Mouse (Mus musculus) Patski (cell line): ENCODE results near the gene Csrnp3. TPM values are rescaled to one million over a fixed set of nuclear protein-coding genes. Genes with fewer than 3 reads are reported as not detected.
"Not testable (repeated sequence)": the region's sequence is repeated elsewhere in the genome, so short reads cannot be mapped to it uniquely, and the experiment has no call there.

ENCODE experiments used
- ATAC-seq: fragments of 100-300 bp; one replicate; pipeline ENCODE4 v1.8.0; 2021
- CTCF ChIA-PET: fragments of 350-600 bp; sonication (Branson Sonifier 250); formaldehyde crosslinking; loops from one replicate; lab custom pipeline; 2022; ENCODE audit warnings: inconsistent platforms; lab: Charles Lee
- POLR2A ChIA-PET: fragments of 350-600 bp; sonication (Branson Sonifier 250); formaldehyde crosslinking; loops from one replicate; lab custom pipeline; 2022; ENCODE audit warnings: antibody characterized with exemption, inconsistent platforms; lab: Charles Lee
- DNase-seq: peaks from one replicate; pipeline ENCODE4 v3.0.0-alpha.2; 2011; ENCODE audit warnings: low read depth, low spot score
- H3K27me3 ChIP-seq: fragments of 371-371 bp; one replicate; pipeline ENCODE4 v1.5.1; 2021
- CTCF ChIP-seq: fragments of 100-300 bp; IDR thresholded peaks from one replicate; pipeline ENCODE4 v1.5.1; 2021
- in situ Hi-C: fragments of 300-500 bp; cut with MboI; formaldehyde crosslinking; loops from 3 replicates; pipeline ENCODE4 v1.11.1; 2018; ENCODE audit warnings: low pct_unique_long_range_greater_than_20kb, mixed read lengths
- polyA plus RNA-seq: library from polyadenylated mRNA; unstranded; gene quantifications from one replicate; pipeline ENCODE4 v1.2.3, GENCODE M21; 2021

The Csrnp3 gene
- polyA plus RNA-seq, result not detected

DNA sequence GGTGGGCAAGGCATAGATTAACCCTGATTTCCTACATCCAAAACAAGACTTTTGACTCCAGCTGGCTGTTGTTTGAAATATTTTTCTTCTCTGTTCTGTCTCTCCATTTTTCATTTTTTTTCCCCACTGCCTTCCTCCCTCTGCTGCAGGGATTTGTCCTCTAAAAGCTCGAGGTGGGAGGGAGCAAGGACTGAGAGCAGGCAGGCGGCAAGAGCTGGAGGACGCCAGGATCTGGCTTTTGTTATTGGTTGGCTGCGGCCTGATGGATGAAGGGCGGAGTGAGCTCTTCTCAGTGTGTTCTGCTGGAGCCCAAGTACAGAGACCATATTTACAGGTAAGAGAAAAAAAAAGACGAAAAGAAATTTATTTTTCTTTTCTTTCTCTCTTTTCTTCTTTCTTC lies at the start of gene Csrnp3:
Gene Csrnp3 (plus strand): TSS at position 217 of the 400 bp plus-strand sequence.
- CTCF ChIA-PET, result no interaction called here
- DNase-seq (no peak), ATAC-seq (no peak)
- in situ Hi-C loops, result no loop called here
- POLR2A ChIA-PET, result no interaction called here
- no peak for TF ChIP-seq CTCF
- H3K27me3 ChIP-seq, result peaks cover 16% of the 10 kb centered on the region

DNA sequence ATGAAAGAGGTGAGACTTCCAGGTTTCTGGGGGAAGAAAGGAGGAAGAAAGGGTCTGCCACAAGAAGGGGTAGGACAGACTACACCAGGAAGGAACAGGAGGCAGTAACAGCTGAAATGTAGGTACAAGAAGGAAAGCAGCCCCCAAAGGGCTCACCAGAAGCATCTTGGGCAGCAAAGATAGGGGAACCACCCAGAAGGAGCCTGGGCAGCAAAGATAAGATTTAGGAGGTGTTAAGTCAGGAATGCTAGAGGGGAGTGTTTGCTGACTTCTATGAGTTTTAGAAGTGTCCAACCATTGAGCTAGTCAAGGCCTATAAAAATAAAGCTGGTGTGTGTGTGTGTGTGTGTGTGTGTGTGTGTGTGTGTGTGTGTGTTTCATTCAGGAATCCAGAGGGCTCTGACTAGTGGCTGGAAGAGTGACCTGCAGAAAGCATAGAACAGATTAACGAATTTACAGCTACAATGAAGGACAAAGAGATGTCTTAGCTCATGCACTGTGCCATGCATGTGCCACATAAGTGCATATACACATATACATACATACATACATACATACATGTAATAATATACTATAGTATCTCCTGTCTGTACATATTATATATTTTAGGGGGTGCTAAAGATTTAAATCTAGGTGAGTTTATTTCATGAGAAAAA lies 44.4 kb upstream of the Csrnp3 start:
- POLR2A ChIA-PET, result no interaction called here
- TF ChIP-seq CTCF, result no peak
- ATAC-seq (no peak), DNase-seq (no peak)
- in situ Hi-C loops, result no loop called here
- CTCF ChIA-PET, result interaction anchor here (1.2 kb wide), 1 partner anchor 9 kb away, joined by 3 read pairs; no protein-coding TSS in a partner anchor
- no peaks in the 10 kb centered on the region for H3K27me3 ChIP-seq

DNA sequence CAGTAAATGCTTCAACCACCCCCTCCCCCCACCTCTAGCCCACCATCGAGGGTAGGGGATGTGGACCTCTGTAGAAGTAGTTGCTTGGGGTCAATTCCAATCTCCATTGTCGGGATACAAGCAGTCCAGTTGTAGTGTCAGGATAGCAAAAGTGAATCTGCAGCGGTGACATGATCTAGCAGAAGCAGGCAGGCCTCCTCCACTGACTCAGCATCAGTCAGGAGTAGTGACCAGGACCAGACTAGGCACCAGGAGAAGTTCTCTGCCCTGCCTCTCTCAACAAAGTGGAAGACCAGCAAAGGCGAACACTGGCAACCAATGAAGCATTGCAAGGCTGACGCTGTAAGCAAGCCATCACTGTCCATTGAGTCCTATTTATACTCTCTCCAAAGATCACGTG lies 39.0 kb upstream of the Csrnp3 start:
- TF ChIP-seq CTCF, result no peak
- in situ Hi-C loops, result no loop called here
- ChIA-PET POLR2A (no interaction called here), CTCF (no interaction called here)
- no peaks in the 10 kb centered on the region for H3K27me3 ChIP-seq
- no peak for ATAC-seq
- DNase-seq, result no peak

DNA sequence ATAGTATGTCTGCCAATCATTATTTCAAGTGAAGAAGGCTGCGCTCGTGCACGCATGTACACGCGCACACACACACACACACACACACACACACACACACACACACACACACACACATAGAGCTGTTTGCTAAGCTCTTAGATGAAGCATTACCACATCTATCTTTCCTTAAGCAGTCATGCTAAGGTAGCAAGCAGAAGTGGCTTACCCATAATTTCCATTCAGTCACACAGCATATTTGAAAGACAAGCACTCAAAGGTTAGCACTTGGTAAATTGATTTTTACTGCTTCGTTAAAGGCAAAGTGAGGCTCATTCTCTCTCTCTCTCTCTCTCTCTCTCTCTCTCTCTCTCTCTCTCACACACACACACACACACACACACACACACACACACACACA lies 34.4 kb upstream of the Csrnp3 start:
- POLR2A ChIA-PET, ATAC-seq, H3K27me3 ChIP-seq, in situ Hi-C loops, DNase-seq, CTCF ChIA-PET: not testable (repeated sequence)

DNA sequence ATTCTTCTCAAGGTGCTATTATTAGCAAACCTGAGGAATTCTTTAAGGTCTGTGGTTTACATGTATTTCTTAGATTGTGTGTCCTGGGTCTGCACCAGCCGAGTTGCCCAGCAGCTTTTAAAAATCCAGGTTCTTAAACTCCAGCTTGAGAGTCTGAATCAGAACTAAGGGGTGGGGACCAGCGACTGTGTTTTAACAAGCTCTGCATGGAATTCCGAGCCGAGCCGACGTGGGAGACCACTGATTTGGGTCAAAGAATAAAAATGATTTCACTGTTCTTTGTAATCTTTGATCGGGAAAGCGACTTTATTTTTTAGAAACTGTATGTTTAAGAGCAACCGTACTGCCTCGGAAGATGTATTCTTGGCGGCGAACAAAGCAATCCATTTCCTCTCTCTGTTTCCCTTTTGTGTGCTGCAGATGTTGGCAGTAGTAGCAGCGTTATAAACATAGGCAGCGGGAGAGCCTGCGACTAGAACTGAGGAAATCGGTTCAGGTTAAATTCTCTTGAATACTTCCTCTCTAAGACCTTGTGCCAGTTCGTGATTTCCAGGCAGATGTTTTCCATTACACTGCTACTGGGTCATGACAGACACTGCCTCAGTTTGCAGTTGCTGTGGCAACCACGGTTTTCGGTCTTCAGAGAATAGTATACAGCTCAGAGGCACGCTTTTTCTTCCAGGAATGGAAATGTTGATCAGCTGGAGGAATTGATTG lies 27.3 kb upstream of the Csrnp3 start:
- no peak for DNase-seq
- TF ChIP-seq CTCF, result no peak
- no peak for ATAC-seq
- POLR2A ChIA-PET, result no interaction called here
- CTCF ChIA-PET, result no interaction called here
- in situ Hi-C loops, result no loop called here
- peaks cover 16% of the 10 kb centered on the region for H3K27me3 ChIP-seq

DNA sequence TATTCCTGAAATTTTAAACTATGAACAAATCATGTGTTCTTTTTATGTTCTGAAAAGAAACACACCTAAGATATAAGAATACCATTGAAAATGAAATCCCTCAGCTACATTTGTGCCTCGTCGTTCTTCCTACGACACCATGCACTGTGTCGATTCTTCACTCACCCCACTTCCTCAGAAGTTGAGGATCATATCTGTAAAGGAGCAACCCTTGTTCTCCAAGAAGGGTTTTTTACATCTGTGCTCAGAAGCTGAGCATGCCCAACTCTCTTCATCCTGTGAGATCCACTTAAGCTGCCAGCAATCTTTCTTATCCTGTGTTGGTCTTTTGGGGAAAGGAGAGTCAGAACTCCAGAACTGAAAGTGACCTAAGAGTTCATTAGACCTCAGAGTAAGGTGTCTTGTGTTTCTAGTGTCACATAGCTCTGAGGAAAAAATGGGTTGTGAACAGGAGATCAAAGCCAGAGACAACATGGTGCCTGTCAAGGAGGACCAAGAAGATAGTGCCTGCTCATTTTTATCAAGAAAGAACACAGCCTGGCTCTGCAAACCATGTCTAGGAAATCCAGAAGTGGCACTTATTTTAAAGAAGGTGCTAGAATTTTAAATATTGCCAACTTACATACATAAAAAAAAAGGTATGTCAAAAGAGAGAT lies 25.3 kb upstream of the Csrnp3 start:
- peaks cover 16% of the 10 kb centered on the region for H3K27me3 ChIP-seq
- DNase-seq (no peak), ATAC-seq (no peak)
- TF ChIP-seq CTCF, result no peak
- ChIA-PET POLR2A (no interaction called here), CTCF (no interaction called here)
- in situ Hi-C loops, result no loop called here

DNA sequence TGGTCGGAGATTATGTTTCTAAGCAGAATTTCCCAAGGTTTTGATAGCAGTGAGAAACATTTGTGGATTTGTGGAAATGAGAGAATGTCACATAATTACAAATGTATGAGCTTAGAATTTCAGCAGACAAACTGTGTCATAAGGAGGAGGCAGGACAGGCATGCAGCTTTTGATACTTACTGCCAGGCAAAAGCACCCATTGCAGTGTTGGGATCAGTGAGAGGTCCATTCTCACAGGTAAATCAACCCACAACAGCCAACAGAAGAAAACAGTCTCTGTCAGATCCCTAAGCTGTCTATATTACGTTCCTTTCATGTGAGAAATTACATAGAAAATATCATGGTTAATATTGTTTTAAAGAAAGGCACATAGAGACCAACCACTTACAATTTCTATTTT lies 19.3 kb upstream of the Csrnp3 start:
- TF ChIP-seq CTCF, result no peak
- in situ Hi-C loops, result no loop called here
- H3K27me3 ChIP-seq, result peaks cover 9% of the 10 kb centered on the region
- no peak for ATAC-seq
- ChIA-PET POLR2A (no interaction called here), CTCF (no interaction called here)
- no peak for DNase-seq

DNA sequence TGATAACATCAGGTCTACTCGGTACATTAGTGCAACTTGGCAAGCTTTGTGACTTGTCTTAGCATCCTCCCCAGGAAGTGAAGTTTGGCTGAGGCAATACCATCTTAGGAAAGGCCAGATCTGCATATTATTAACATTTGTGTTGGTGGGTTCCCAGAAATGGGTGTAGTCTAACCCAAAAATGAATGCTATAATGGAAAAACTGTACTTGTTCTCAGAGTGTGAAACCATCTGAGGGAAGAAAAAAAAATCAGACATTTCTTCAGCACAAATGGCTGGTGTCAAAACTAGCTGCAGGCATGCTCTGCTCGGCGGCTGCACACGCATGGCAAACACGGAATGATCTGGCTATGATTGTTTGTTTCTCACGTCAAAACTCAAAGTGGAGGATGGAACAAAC lies 18.8 kb upstream of the Csrnp3 start:
- no peak for TF ChIP-seq CTCF
- DNase-seq (no peak), ATAC-seq (no peak)
- peaks cover 9% of the 10 kb centered on the region for H3K27me3 ChIP-seq
- CTCF ChIA-PET, result no interaction called here
- POLR2A ChIA-PET, result no interaction called here
- in situ Hi-C loops, result no loop called here

DNA sequence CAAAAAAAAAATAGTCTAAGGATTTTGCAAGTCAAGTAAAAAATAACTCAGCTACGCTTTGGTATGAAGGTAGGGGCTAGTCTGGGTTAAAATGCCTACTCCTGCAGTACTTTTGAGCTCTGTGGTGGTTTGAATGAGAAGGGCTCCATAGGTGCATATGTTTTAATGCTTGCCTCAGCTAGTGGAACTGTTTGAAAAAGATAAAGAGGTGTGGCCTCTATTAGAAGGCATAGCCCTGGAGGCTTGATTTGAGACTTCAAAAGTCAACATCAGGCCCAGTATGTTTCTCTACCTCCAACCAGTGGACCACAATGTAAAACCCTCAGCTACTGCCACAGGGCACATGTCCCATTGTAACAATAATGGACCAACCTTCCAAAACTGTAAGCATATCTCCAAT lies 16.9 kb upstream of the Csrnp3 start:
- no peak for TF ChIP-seq CTCF
- POLR2A ChIA-PET, result no interaction called here

DNA sequence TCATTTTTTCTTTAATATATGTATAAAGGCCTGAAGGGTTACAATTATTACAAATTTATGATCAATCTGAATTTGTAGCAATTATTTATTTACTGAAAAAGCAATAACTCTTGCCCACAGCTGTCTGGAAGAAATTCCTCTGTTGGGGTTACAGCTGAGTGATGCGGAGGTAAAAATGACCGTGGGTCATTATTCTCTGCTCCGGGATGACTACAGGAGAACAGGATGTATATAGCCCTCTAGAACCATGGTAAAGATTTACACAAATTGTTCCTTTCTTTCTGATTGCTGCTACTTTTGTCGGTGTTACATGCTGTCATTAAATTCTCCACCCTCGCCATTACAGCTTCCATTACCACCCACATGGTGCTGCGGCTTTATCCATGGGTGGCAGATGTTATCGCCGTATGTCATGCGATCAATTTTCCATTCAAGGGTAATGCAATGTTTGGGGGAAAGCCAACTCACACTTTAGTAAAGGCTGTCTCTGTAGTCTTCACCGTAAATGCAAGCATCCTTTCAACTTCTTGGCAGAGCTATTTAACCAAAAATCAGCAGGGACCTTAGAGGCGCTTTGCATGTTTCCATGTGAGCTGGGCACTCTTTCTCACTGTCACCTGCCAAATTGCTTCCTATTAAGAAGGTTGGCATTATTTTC lies 12.7 kb upstream of the Csrnp3 start:
- in situ Hi-C loops, result no loop called here
- no peak for ATAC-seq
- peaks cover 3% of the 10 kb centered on the region for H3K27me3 ChIP-seq
- DNase-seq, result no peak
- TF ChIP-seq CTCF, result no peak
- POLR2A ChIA-PET, result no interaction called here
- CTCF ChIA-PET, result no interaction called here

More for the DNA sequence above, 16.9 kb upstream of the Csrnp3 start:
- CTCF ChIA-PET, result no interaction called here
- DNase-seq, result no peak
- no peak for ATAC-seq
- peaks cover 9% of the 10 kb centered on the region for H3K27me3 ChIP-seq
- in situ Hi-C loops, result no loop called here

DNA sequence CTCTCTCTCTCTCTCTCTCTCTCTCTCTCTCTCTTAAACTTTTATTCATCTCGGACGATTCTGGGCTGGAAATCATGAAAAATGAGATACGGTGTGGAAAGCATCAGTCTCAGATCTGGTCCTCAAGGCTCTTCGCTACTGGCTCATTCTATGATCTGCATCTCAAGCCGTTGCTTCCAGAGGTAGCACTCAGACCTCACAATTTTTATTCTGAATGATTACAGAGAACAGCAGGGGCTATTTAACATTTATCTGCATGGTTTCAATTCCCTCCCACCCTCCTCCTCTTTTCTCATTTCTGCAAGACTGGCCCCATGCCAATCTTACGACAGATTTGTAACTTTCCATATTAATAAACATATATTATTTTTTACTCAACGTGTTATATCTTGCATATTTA lies 12.1 kb upstream of the Csrnp3 start:
- ATAC-seq, result no peak
- in situ Hi-C loops, result no loop called here
- CTCF ChIA-PET, result no interaction called here
- DNase-seq, result no peak
- no peak for TF ChIP-seq CTCF
- peaks cover 3% of the 10 kb centered on the region for H3K27me3 ChIP-seq
- POLR2A ChIA-PET, result no interaction called here
